Mouse (Mus musculus) embryonic facial prominence, embryonic 11.5 days (tissue): ENCODE measurements around the gene Sntb2. TPM values are rescaled to one million over a fixed set of nuclear protein-coding genes. Genes with fewer than 3 reads are reported as not detected.

Experiments used
- ATAC-seq: fragments of 200-750 bp; cut with Nextera tagmentation; replicated peaks from 2 replicates; pipeline ENCODE4 v1.8.0; 2017; ENCODE audit warnings: low read depth; ENCODE audit not compliant: insufficient number of reproducible peaks, low FRiP score, low TSS enrichment
- DNase-seq: peaks from one replicate; pipeline ENCODE4 v3.0.0-alpha.2; 2015; ENCODE audit warnings: low spot score
- H3K27ac ChIP-seq: fragments of 300-500 bp; sonication (generic); replicated peaks from 2 replicates; pipeline ENCODE4 v1.5.1; 2014; ENCODE audit warnings: mild to moderate bottlenecking, low read depth, low read length, control low read depth
- H3K27me3 ChIP-seq: fragments of 300-500 bp; sonication (generic); 2 replicates; pipeline ENCODE4 v1.6.1; 2014; ENCODE audit warnings: mild to moderate bottlenecking, low read length, moderate library complexity, mixed read lengths; ENCODE audit not compliant: control insufficient read depth, insufficient read depth
- H3K36me3 ChIP-seq: fragments of 300-500 bp; sonication (generic); replicated peaks from 2 replicates; pipeline ENCODE4 v1.6.1; 2014; ENCODE audit warnings: low read depth, mild to moderate bottlenecking, low read length, moderate library complexity, mixed read lengths; ENCODE audit not compliant: control insufficient read depth, insufficient read depth
- H3K4me1 ChIP-seq: fragments of 300-500 bp; sonication (generic); 2 replicates; pipeline ENCODE4 v1.6.1; 2014; ENCODE audit warnings: low read length, mixed read lengths; ENCODE audit not compliant: control insufficient read depth, insufficient read depth
- H3K4me2 ChIP-seq: fragments of 300-500 bp; sonication (generic); 2 replicates; pipeline ENCODE4 v1.6.1; 2014; ENCODE audit warnings: low read depth, mild to moderate bottlenecking, control low read depth, low read length, moderate library complexity
- H3K4me3 ChIP-seq: fragments of 300-500 bp; sonication (generic); 2 replicates; pipeline ENCODE4 v1.5.1; 2014; ENCODE audit warnings: low read depth, low read length, control low read depth
- H3K9ac ChIP-seq: fragments of 300-500 bp; sonication (generic); replicated peaks from 2 replicates; pipeline ENCODE4 v1.6.1; 2014; ENCODE audit warnings: mild to moderate bottlenecking, control low read depth, low read length
- H3K9me3 ChIP-seq: fragments of 300-500 bp; sonication (generic); replicated peaks from 2 replicates; pipeline ENCODE4 v1.6.1; 2016; ENCODE audit warnings: mild to moderate bottlenecking, low read length, inconsistent platforms, mixed read lengths; ENCODE audit not compliant: control insufficient read depth
- WGBS: fragments of 180-500 bp; shearing (Covaris S2); extraction: QIAGEN DNeasy Blood & Tissue Kit; methylation state at CpG from one replicate; pipeline ENCODE4 v1.1.7; 2014; 5-methylcytosine and 5-hydroxymethylcytosine counted together
- polyA plus RNA-seq: library from polyadenylated mRNA; unstranded; fragments of >200 nt; fragmentation: Nextera tagmentation; extraction: Ambion mirVana; gene quantifications from 2 replicates; pipeline ENCODE4 v1.2.1, GENCODE M21; 2014

Sntb2 gene
- polyA plus RNA-seq, 1 experiment from 2014 or later, result 7.4 TPM

- peak; percentile 72 for DNase-seq
- H3K9ac ChIP-seq, result no peak overlapping the region
- 92% methylated on average over 17 of the region's 17 CpGs for WGBS
- no peak overlapping the region for H3K4me2 ChIP-seq
- no peak for ATAC-seq
- H3K27ac ChIP-seq, result no peak overlapping the region
- no peak overlapping the region for H3K4me3 ChIP-seq
- no peaks in the 10 kb centered on the region for H3K27me3 ChIP-seq
- no peaks in the 10 kb centered on the region for H3K9me3 ChIP-seq
- H3K36me3 ChIP-seq, result peaks cover 7% of the 10 kb centered on the region
- H3K4me1 ChIP-seq, result no peaks in the 10 kb centered on the region
These were observed 29.6 kb upstream of the Sntb2 start for GRCm38 (mm10) chr8:106905727-106906480.

DNA sequence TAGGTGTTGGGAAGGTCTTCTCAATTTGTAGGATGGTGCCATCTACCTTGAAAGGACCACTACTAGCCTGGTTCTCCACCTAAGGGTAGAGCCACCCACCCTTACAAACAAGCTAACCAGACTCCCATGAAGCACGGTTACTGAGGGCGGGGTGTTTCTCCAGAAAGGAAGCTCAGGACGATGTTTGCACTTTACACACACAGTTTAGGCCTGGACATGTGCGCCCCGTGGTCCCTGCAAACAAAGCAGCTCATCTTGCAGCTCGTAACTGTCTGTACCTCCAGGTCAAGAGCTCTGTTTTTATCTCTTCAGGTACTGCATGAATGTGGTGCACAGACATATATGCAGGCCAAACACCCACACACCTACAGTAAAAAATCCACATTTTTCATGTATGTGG lies 28.9 kb upstream of the Sntb2 start:
- H3K36me3 ChIP-seq, result peaks cover 7% of the 10 kb centered on the region
- H3K4me3 ChIP-seq, result no peak overlapping the region
- no peaks in the 10 kb centered on the region for H3K9me3 ChIP-seq
- H3K9ac ChIP-seq, result no peak overlapping the region
- ATAC-seq (no peak), DNase-seq (no peak)
- H3K27me3 ChIP-seq, result no peaks in the 10 kb centered on the region
- WGBS, result 89% methylated on average over 6 of the region's 6 CpGs
- H3K4me1 ChIP-seq, result no peaks in the 10 kb centered on the region
- no peak overlapping the region for H3K4me2 ChIP-seq
- H3K27ac ChIP-seq, result no peak overlapping the region

DNA sequence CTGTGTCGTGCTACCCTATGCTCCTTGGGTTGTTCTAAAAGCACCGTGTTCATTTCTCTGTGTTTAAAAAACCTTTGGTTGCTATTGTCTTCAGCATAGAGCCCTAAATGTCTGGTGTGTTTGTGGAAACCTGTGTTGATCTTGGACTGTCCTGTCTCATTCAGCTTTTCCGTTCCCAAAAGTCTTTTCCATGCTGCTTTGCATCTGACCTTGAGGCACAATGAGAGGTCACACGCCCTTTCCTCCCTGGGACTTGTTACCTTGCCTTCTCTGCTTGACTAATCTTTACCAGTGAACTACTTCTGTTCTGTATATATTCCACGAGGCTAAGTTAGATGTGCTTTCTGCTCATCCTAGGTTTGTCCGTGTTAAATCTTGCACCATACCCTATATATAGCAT lies 28.1 kb upstream of the Sntb2 start:
- peaks cover 7% of the 10 kb centered on the region for H3K36me3 ChIP-seq
- no peak for ATAC-seq
- 90% methylated on average over 6 of the region's 6 CpGs for WGBS

DNA sequence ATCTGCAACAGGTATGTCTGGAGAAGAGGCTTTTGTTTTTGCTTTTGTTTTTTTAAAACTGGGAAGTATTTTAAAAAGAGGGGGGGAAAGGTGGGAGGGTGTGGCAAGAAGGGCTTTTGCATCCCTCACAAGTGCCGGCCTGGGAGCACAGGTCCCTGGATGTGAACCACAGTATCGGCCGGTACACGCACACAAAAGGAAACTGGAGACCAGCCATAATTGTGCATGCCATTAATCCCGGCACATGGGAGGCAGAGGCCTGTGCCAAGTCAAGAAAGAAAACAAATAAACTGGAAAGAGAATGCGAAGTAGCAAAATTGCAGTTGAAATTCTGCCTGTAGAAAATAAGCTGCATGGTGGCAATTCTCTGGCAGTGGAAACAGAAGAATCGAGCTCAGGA lies 27.3 kb upstream of the Sntb2 start:
- DNase-seq, result no peak
- WGBS, result 91% methylated on average over 7 of the region's 7 CpGs
- no peak overlapping the region for H3K27ac ChIP-seq
- H3K9ac ChIP-seq, result no peak overlapping the region
- peaks cover 7% of the 10 kb centered on the region for H3K36me3 ChIP-seq
- H3K4me2 ChIP-seq, result no peak overlapping the region
- no peaks in the 10 kb centered on the region for H3K4me1 ChIP-seq
- no peaks in the 10 kb centered on the region for H3K27me3 ChIP-seq
- no peak overlapping the region for H3K4me3 ChIP-seq
- no peaks in the 10 kb centered on the region for H3K9me3 ChIP-seq
- ATAC-seq, result no peak

More for the DNA sequence above, 28.1 kb upstream of the Sntb2 start:
- H3K9me3 ChIP-seq, result no peaks in the 10 kb centered on the region
- H3K9ac ChIP-seq, result no peak overlapping the region
- no peak overlapping the region for H3K4me3 ChIP-seq
- H3K4me2 ChIP-seq, result no peak overlapping the region
- DNase-seq, result no peak
- H3K4me1 ChIP-seq, result no peaks in the 10 kb centered on the region
- H3K27ac ChIP-seq, result no peak overlapping the region
- H3K27me3 ChIP-seq, result no peaks in the 10 kb centered on the region

DNA sequence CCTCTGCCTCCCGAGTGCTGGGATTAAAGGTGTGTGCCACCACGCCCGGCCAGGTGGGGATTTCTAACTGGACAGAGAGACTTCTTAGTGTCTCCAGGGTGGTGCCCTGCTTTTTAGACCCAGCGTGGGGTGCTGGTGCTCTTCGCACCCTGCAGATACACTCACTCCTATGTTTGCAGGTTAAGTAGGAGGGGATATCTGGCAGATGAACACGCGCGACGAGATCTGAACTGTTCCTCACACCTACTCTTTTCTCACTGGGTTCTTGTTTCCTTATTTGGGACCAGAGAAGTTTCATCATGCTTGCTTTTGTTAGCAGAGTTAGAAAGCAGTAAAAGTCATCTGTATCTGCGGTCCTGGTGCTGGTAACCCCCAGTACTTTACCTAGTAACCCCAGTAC lies 21.9 kb upstream of the Sntb2 start:
- H3K36me3 ChIP-seq, result peaks cover 7% of the 10 kb centered on the region

GRCm38 (mm10) chr8:106919721-106920394 lies 15.7 kb upstream of the Sntb2 start:
- no peak for ATAC-seq
- H3K9me3 ChIP-seq, result no peaks in the 10 kb centered on the region
- H3K27me3 ChIP-seq, result no peaks in the 10 kb centered on the region
- no peak overlapping the region for H3K4me3 ChIP-seq
- H3K9ac ChIP-seq, result no peak overlapping the region
- H3K36me3 ChIP-seq, result peaks cover 8% of the 10 kb centered on the region
- no peak for DNase-seq
- no peak overlapping the region for H3K4me2 ChIP-seq
- H3K4me1 ChIP-seq, result no peaks in the 10 kb centered on the region
- no peak overlapping the region for H3K27ac ChIP-seq
- 89% methylated on average over 8 of the region's 8 CpGs for WGBS

More for the DNA sequence above, 21.9 kb upstream of the Sntb2 start:
- ATAC-seq (no peak), DNase-seq (no peak)
- no peaks in the 10 kb centered on the region for H3K27me3 ChIP-seq
- H3K27ac ChIP-seq, result no peak overlapping the region
- H3K4me1 ChIP-seq, result no peaks in the 10 kb centered on the region
- no peak overlapping the region for H3K4me2 ChIP-seq
- no peak overlapping the region for H3K9ac ChIP-seq
- H3K9me3 ChIP-seq, result no peaks in the 10 kb centered on the region
- no peak overlapping the region for H3K4me3 ChIP-seq
- WGBS, result 92% methylated on average over 10 of the region's 10 CpGs

DNA sequence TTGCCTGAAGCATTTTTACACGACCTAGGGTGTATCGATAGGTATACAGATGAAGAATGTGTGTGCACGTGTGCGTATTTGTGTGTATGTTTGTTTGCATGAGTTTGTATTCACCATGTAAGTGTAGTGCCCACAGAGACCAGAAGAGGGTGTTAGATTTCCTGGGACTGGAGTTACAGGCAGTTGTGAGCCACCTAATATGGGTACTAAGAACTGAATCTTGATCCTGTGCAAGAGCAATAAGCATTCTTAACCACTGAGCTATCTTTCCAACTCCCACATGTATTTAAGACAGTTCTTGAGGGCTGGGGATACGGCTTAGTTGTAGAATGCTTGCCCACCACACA lies 15.2 kb upstream of the Sntb2 start:
- H3K36me3 ChIP-seq, result peaks cover 8% of the 10 kb centered on the region
- no peaks in the 10 kb centered on the region for H3K9me3 ChIP-seq
- H3K4me1 ChIP-seq, result no peaks in the 10 kb centered on the region
- H3K9ac ChIP-seq, result no peak overlapping the region
- H3K4me3 ChIP-seq, result no peak overlapping the region
- H3K27ac ChIP-seq, result no peak overlapping the region
- no peak for ATAC-seq
- DNase-seq, result no peak
- H3K27me3 ChIP-seq, result no peaks in the 10 kb centered on the region
- H3K4me2 ChIP-seq, result no peak overlapping the region
- WGBS, result 93% methylated on average over 5 of the region's 5 CpGs

- DNase-seq (no peak), ATAC-seq (no peak)
- Histone ChIP-seq H3K4me2 (no peak overlapping the region), H3K9ac (no peak overlapping the region), H3K9me3 (no peaks in the 10 kb centered on the region), H3K4me1 (no peaks in the 10 kb centered on the region), H3K27ac (no peak overlapping the region), H3K36me3 (peaks cover 2% of the 10 kb centered on the region), H3K27me3 (no peaks in the 10 kb centered on the region), H3K4me3 (no peak overlapping the region)
- WGBS, result 85% methylated on average over 4 of the region's 4 CpGs
These were observed 11.5 kb upstream of the Sntb2 start for GRCm38 (mm10) chr8:106924057-106924456.
